Comparison of ENCODE assay signal across 8 mouse cellular contexts in genomic region chr9:57421121-57421571, GRCm38 (mm10). TPM values are rescaled to one million over a fixed set of nuclear protein-coding genes. Genes with fewer than 3 reads are reported as not detected.
DNase-seq lines count a peak whose midpoint lies in the region; ATAC-seq and TF ChIP-seq lines count a peak whose summit lies in the region.

No protein-coding gene starts in this region.

- no peaks in the 10 kb centered on the region for H3K27me3 ChIP-seq in lung, embryonic 14.5 days (ENCODE audit: insufficient read depth, low read length)

- TF ChIP-seq CTCF in bone marrow, adult 2 months (IDR thresholded peaks at IDR 0.05; ENCODE audit: control insufficient read depth, insufficient read depth, low read length): no peak
- TF ChIP-seq CTCF in lung, embryonic 14.5 days (IDR thresholded peaks at IDR 0.05; ENCODE audit: low read depth): peak; percentile 1; the same call in 1 of the 2 replicates

- intact Hi-C loops in left cerebral cortex, postnatal 14 days (cut with DNase I): no loop called here

- WGBS in bone marrow, adult 2 months: 5% methylated on average over 9 of the region's 9 CpGs
- WGBS in lung, embryonic 14.5 days: 13% methylated on average over 9 of the region's 9 CpGs

- peak overlapping the region; percentile 13 for H3K4me3 ChIP-seq in bone marrow, adult 2 months (replicated peaks; ENCODE audit: control insufficient read depth, low read depth, low read length)
- no peak overlapping the region for H3K4me3 ChIP-seq in lung, embryonic 14.5 days (ENCODE audit: low read depth, low read length)

- peak overlapping the region; percentile 88 for H3K27ac ChIP-seq in bone marrow, adult 2 months (ENCODE audit: control insufficient read depth, insufficient read depth, low read depth, low read length, poor library complexity)
- H3K27ac ChIP-seq in lung, embryonic 14.5 days (ENCODE audit: low read depth): peak overlapping the region; percentile 93

- peaks cover 6% of the 10 kb centered on the region for H3K4me1 ChIP-seq in bone marrow, adult 2 months (ENCODE audit: control insufficient read depth, insufficient read depth, low read length)
- peaks cover 27% of the 10 kb centered on the region for H3K4me1 ChIP-seq in lung, embryonic 14.5 days (ENCODE audit: insufficient read depth)

- DNase-seq in left cerebral cortex, postnatal 14 days (ENCODE audit: low spot score in 2 of 2): peak; percentile 62 to 69
- DNase-seq in left cerebral cortex, adult 8-10 months (ENCODE audit: low spot score in 2 of 2): no peak
- DNase-seq in heart, adult 9 months (ENCODE audit: low spot score in 2 of 2): peak; percentile 82 to 90
- peak; percentile 61 to 69 for DNase-seq in kidney, adult 8-10 months
- DNase-seq in lung, embryonic 14.5 days: no peak
- DNase-seq in spleen, adult 18-20 months: peak; percentile 67 to 83

- H3K36me3 ChIP-seq in lung, embryonic 14.5 days (ENCODE audit: insufficient read depth): 0 out of 2 replicates have a peak, but pooled peaks cover 5% of the 10 kb centered on the region

- H3K9me3 ChIP-seq in lung, embryonic 14.5 days (ENCODE audit: low read depth, low read length): no peaks in the 10 kb centered on the region

- TF ChIP-seq POLR2A in bone marrow, adult 2 months (IDR thresholded peaks at IDR 0.05; ENCODE audit: borderline replicate concordance, control insufficient read depth, low read depth, low read length): peak; percentile 29

- H3K4me2 ChIP-seq in lung, embryonic 14.5 days: peak overlapping the region; percentile 51

- no peak overlapping the region for H3K9ac ChIP-seq in lung, embryonic 14.5 days

- ATAC-seq in lung, embryonic 14.5 days (ENCODE audit: insufficient read depth): no peak; the same call in 1 of the 2 replicates
- ATAC-seq in erythroblast, adult 5-6 weeks (replicated peaks; ENCODE audit: low FRiP score, poor library complexity, severe bottlenecking): no peak

RNA-seq across cellular contexts. Expression of gene Ppcdc, which starts 18.8 kb away (rescaled TPM):
- total RNA-seq in left cerebral cortex, postnatal 14 days (2021): 10 to 100 TPM; 14.4 to 14.7 TPM
- 10 to 100 TPM; 17.4 to 20.5 (median 17.9) TPM for total RNA-seq in left cerebral cortex, adult 8-10 months (2022)
- polyA plus RNA-seq in bone marrow, adult 2 months (2011; ENCODE audit: insufficient read depth, insufficient read length, low replicate concordance, missing spikeins): 31.1 and 49.4 TPM in 2 replicates
- polyA plus RNA-seq in lung, embryonic 14.5 days (2014; fragmentation: Nextera tagmentation; extraction: Ambion mirVana): 22.5 and 23.7 TPM in 2 replicates
- 1.3 and 4.8 TPM in 2 replicates for total RNA-seq in erythroblast, adult 5-6 weeks (2015; ENCODE audit: low replicate concordance)
- total RNA-seq in erythroblast, adult 5-6 weeks (2017; ENCODE audit: low replicate concordance): 4.3 and 5.4 TPM in 2 replicates

RNA-seq across cellular contexts. Expression of gene Scamp5, which starts 46.7 kb away (rescaled TPM):
- total RNA-seq in left cerebral cortex, postnatal 14 days (2021): 100 to 1,000 TPM; 414 to 420 TPM
- total RNA-seq in left cerebral cortex, adult 8-10 months (2022): 100 to 1,000 TPM; 371 to 387 (median 384) TPM
- polyA plus RNA-seq in bone marrow, adult 2 months (2011; ENCODE audit: insufficient read depth, insufficient read length, low replicate concordance, missing spikeins): 5.5 and 7.5 TPM in 2 replicates
- polyA plus RNA-seq in lung, embryonic 14.5 days (2014; fragmentation: Nextera tagmentation; extraction: Ambion mirVana): 4.4 and 4.9 TPM in 2 replicates
- total RNA-seq in erythroblast, adult 5-6 weeks (2015; ENCODE audit: low replicate concordance): 1.0 TPM in 1 of 2 replicates, not detected in the other
- total RNA-seq in erythroblast, adult 5-6 weeks (2017; ENCODE audit: low replicate concordance): 0.14 and 0.17 TPM in 2 replicates

Comparison
In these comparisons a context has a peak if more than half of its experiments do, and no peak if none do; other contexts are left out.
1. DNase-seq: peak in left cerebral cortex, postnatal 14 days (2 of 2), heart, adult 9 months (2 of 2), kidney, adult 8-10 months (2 of 2) and spleen, adult 18-20 months (2 of 2); none in left cerebral cortex, adult 8-10 months (0 of 2) and lung, embryonic 14.5 days (single experiment).
2. RNA of gene Scamp5, which starts 46.7 kb away (total RNA-seq): 414 to 420 TPM in left cerebral cortex, postnatal 14 days and 371 to 387 TPM in left cerebral cortex, adult 8-10 months; 0.14 to 1.0 TPM in erythroblast, adult 5-6 weeks; every median in the first group is over 100 times any median in the second.